Mouse (Mus musculus): ENCODE data around the gene Tada2a.

DNA sequence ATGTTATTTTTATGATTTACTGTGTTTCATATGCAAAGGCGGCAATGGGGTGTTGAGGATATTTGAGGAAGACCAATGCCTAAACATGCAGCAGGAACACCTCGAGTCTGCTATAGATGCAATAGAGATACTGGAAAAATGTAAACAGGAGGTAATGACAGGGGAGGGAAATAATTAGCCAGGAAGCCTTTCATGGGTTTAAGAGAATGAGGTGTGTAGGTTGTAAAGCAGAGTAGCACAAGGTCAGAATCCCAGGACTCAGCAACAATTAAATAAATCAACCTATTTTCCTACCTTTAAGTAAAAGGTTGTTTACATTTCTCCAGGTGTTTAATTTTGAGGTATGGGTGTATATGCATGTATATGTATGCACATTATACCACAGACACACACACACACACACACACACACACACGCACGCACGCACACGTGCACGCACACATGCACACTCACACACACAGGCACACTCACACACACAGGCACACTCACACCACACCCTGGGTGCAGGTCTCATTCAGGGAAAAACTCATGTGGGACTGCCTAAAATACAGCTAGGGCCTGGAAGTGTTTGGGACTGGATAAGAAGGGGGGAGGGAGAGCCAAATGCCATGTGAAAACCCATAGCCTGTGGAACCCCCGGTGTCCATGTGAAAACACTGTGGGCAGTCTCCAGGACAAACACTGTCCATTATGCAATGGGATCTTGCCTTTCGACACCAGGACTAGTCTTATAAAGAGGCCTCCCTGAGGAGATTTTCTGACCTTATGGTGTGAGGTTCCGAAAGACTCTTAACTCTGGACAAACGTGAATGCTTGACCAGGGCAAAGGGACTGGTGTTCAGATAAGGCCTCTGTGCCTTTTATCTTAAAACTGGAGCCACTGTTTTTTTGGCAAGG, 43.4 kb upstream of the Tada2a start:
- TF ChIP-seq CTCF (IDR thresholded peaks at IDR 0.05; ENCODE audit: control insufficient read depth, insufficient read depth, low read length) (no peak), POLR2A (IDR thresholded peaks at IDR 0.05; ENCODE audit: borderline replicate concordance, control insufficient read depth, low read depth, low read length) (no peak)

Data from bone marrow, adult 2 months (tissue).